ENCODE assay signal across 9 mouse cellular contexts in the genomic region with DNA sequence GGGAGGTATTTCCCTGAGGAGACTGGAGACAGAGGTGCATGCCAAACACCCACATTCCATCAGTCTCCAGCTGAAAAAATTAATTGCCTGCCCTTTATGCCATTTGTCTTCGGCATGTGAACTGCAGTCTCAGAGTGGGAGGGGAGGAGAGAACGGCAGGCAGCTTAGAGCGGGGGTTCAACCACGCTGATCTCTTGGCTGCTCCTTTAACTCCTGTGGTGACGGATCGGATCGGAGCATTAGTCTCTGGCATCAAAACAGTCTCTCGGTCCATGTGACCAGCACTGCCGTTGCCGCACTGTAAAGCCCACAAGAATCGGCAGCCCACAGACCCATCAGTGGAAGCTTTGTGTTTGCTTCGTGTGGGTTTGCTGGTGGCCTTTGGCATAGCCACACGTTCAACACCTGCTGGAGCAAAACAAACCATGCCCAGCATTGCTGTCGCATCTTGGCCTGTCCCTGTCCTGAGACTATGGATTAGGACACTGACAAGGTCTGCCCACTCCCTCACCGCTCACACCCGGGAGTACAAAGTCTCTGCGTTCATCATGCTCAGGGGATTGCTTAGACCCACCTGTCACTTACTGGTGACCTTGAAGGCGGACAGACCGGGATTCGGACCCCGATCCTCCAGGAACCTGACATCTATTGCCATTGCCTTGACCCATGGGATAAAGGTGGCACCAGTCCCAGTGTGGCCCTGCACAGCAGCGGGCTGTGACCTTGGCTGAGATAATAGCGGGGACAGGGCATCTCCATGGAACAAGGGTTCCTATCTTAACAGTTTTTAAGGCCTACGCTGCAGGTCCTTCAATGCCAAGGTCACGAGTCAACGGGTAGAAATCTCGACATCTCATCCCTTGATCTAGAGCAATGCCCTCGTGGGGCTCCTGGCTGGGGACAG. TPM values are rescaled to one million over a fixed set of nuclear protein-coding genes. Genes with fewer than 3 reads are reported as not detected.
DNase-seq lines count a peak whose midpoint lies in the region; ATAC-seq and TF ChIP-seq lines count a peak whose summit lies in the region.
"Had no signal": no experiment of that assay in that cellular context is flagged by ENCODE, and none has a peak within 500 bp of the region (broad histone marks: within the 10 kb centered on the region; RNA-seq: fewer than 3 reads in every experiment).

No protein-coding gene starts in this region.

- no peak for DNase-seq in liver, adult 2 months (ENCODE audit: extremely low read depth, low read depth, low spot score)
- DNase-seq in liver, result no peak
- DNase-seq in adipocyte (ENCODE audit: low spot score), result peak; percentile 8
- peak; percentile 42 for DNase-seq in forebrain, embryonic 14.5 days (ENCODE audit: low spot score)
- DNase-seq in kidney, adult 2 months, result peak; percentile 32
- DNase-seq in gastrocnemius, postnatal 14 days, result no peak
- DNase-seq in lung, postnatal 4 days, result no peak

- peak; percentile 16 for ATAC-seq in forebrain, embryonic 14.5 days
- ATAC-seq in midbrain, embryonic 12.5 days (ENCODE audit: low FRiP score, low read depth), result peak; percentile 35; the same call in 1 of the 2 replicates

- no peaks in the 10 kb centered on the region for H3K36me3 ChIP-seq in liver, adult 2 months (ENCODE audit: control insufficient read depth, insufficient read depth, low read length)
- no peaks in the 10 kb centered on the region for H3K36me3 ChIP-seq in forebrain, embryonic 14.5 days (ENCODE audit: control insufficient read depth, insufficient read depth, low read length)
- no peaks in the 10 kb centered on the region for H3K36me3 ChIP-seq in kidney, adult 2 months (ENCODE audit: control insufficient read depth, insufficient read depth, low read length)
- H3K36me3 ChIP-seq in midbrain, embryonic 12.5 days, result no peaks in the 10 kb centered on the region

- intact Hi-C loops in gastrocnemius, postnatal 14 days (cut with DNase I; ENCODE audit: low total_unique reads), result no loop called here

- H3K27me3 ChIP-seq in liver, adult 2 months (ENCODE audit: control insufficient read depth, insufficient read depth, low read length), result peaks cover 19% of the 10 kb centered on the region; the same call in 1 of the 2 replicates
- H3K27me3 ChIP-seq in forebrain, embryonic 14.5 days (replicated peaks; ENCODE audit: control insufficient read depth, insufficient read depth, low read length), result peaks cover 3% of the 10 kb centered on the region; the same call in 1 of the 2 replicates
- no peaks in the 10 kb centered on the region for H3K27me3 ChIP-seq in kidney, adult 2 months (replicated peaks; ENCODE audit: control insufficient read depth, insufficient read depth, low read length)
- H3K27me3 ChIP-seq in midbrain, embryonic 12.5 days, result peaks cover 59% of the 10 kb centered on the region

- H3K9ac ChIP-seq in liver, adult 2 months (ENCODE audit: low read depth, low read length), result peak overlapping the region; percentile 20; the same call in 1 of the 2 replicates
- H3K9ac ChIP-seq in forebrain, embryonic 14.5 days (ENCODE audit: low read length), result peak overlapping the region; percentile 70
- H3K9ac ChIP-seq in midbrain, embryonic 12.5 days (replicated peaks), result peak overlapping the region; percentile 60

- H3K4me2 ChIP-seq in forebrain, embryonic 14.5 days (ENCODE audit: low read length), result peak overlapping the region; percentile 75
- H3K4me2 ChIP-seq in midbrain, embryonic 12.5 days (replicated peaks), result peak overlapping the region; percentile 79

- no peak for TF ChIP-seq CTCF in liver, adult 2 months (IDR thresholded peaks at IDR 0.05; ENCODE audit: low read depth, low read length)
- TF ChIP-seq CTCF in kidney, adult 2 months (conservative IDR thresholded peaks at IDR 0.05; ENCODE audit: insufficient read depth, insufficient read length, low read depth, low read length), result 0 out of 2 replicates have a peak, but pooled peaks have one; percentile 2

- H3K79me2 ChIP-seq in liver, adult 2 months (ENCODE audit: control insufficient read depth, insufficient read depth, low read length), result no peaks in the 10 kb centered on the region

- 24% methylated on average over 28 of the region's 28 CpGs for WGBS in liver, adult 2 months
- WGBS in forebrain, embryonic 14.5 days, result 10% methylated on average over 28 of the region's 28 CpGs
- 23% methylated on average over 28 of the region's 28 CpGs for WGBS in kidney, adult 2 months
- WGBS in midbrain, embryonic 12.5 days, result 6% methylated on average over 28 of the region's 28 CpGs

- no peaks in the 10 kb centered on the region for H3K9me3 ChIP-seq in forebrain, embryonic 14.5 days (replicated peaks; ENCODE audit: control insufficient read depth, low read length)
- H3K9me3 ChIP-seq in midbrain, embryonic 12.5 days, result no peaks in the 10 kb centered on the region

- peak overlapping the region; percentile 38 for H3K27ac ChIP-seq in liver, adult 2 months (replicated peaks; ENCODE audit: insufficient read depth, low read depth, low read length)
- H3K27ac ChIP-seq in forebrain, embryonic 14.5 days (ENCODE audit: low read depth, low read length), result peak overlapping the region; percentile 68; the same call in 1 of the 2 replicates
- H3K27ac ChIP-seq in kidney, adult 2 months (ENCODE audit: insufficient read depth, low read depth, low read length), result peak overlapping the region; percentile 49
- H3K27ac ChIP-seq in midbrain, embryonic 12.5 days (replicated peaks), result peak overlapping the region; percentile 49; the same call in 1 of the 2 replicates

- 0 out of 2 replicates have a peak, but pooled peaks have one; percentile 6 for TF ChIP-seq POLR2A in liver, adult 2 months (IDR thresholded peaks at IDR 0.05; ENCODE audit: extremely low read depth, insufficient read depth, low read length)
- no peak for TF ChIP-seq POLR2A in kidney, adult 2 months (IDR thresholded peaks at IDR 0.05; ENCODE audit: low read depth, low read length)

- peak overlapping the region; percentile 40 for H3K4me3 ChIP-seq in liver, adult 2 months (ENCODE audit: insufficient read depth, low read depth, low read length)
- peak overlapping the region; percentile 37 for H3K4me3 ChIP-seq in forebrain, embryonic 14.5 days (ENCODE audit: low read depth, low read length)
- H3K4me3 ChIP-seq in kidney, adult 2 months (ENCODE audit: insufficient read depth, low read depth, low read length), result peak overlapping the region; percentile 44
- peak overlapping the region; percentile 47 for H3K4me3 ChIP-seq in midbrain, embryonic 12.5 days
- H3K4me3 ChIP-seq: myocyte had no signal

- no peaks in the 10 kb centered on the region for H3K4me1 ChIP-seq in liver, adult 2 months (ENCODE audit: control insufficient read depth, insufficient read depth, low read length)
- H3K4me1 ChIP-seq in forebrain, embryonic 14.5 days (ENCODE audit: control insufficient read depth, insufficient read depth, low read length), result peaks cover 17% of the 10 kb centered on the region
- H3K4me1 ChIP-seq in kidney, adult 2 months (ENCODE audit: control insufficient read depth, insufficient read depth, low read length), result 0 out of 2 replicates have a peak, but pooled peaks cover 6% of the 10 kb centered on the region
- H3K4me1 ChIP-seq in midbrain, embryonic 12.5 days, result peaks cover 29% of the 10 kb centered on the region

RNA-seq across cellular contexts. Expression of gene Rnf7, which starts 41.3 kb away (rescaled TPM):
- 65.5 and 79.4 TPM in 2 replicates for total RNA-seq in liver, adult 2 months (2014; rRNA removed)
- 63.4 and 90.8 TPM in 2 replicates for polyA plus RNA-seq in liver, adult 2 months (2012; rRNA removed)
- polyA plus RNA-seq in forebrain, embryonic 14.5 days (2014; fragmentation: Nextera tagmentation; extraction: Ambion mirVana), result 228 and 271 TPM in 2 replicates
- 229 and 261 TPM in 2 replicates for polyA plus RNA-seq in kidney, adult 2 months (2012; rRNA removed)
- polyA plus RNA-seq in midbrain, embryonic 12.5 days (2016; fragmentation: Nextera tagmentation; extraction: Ambion mirVana), result 237 and 242 TPM in 2 replicates
- total RNA-seq in gastrocnemius, postnatal 14 days (2021), result 10 to 100 TPM; 72.1 to 77.0 TPM

Comparison
In these comparisons a context has a peak if more than half of its experiments do, and no peak if none do; other contexts are left out.
1. DNase-seq: peak in adipocyte (single experiment), forebrain, embryonic 14.5 days (single experiment) and kidney, adult 2 months (single experiment); none in liver, adult 2 months (single experiment), liver (single experiment), gastrocnemius, postnatal 14 days (single experiment) and lung, postnatal 4 days (0 of 2).
2. H3K9ac ChIP-seq: peak in every context shown above with its lines; median percentile 70 in forebrain, embryonic 14.5 days; 60 in midbrain, embryonic 12.5 days; 20 in liver, adult 2 months.
3. Peak in every context shown above with its lines, with median percentiles within 50 percentile points of each other: H3K27ac ChIP-seq and H3K4me3 ChIP-seq.